Mouse (Mus musculus) B cell, adult 67 days (primary cell): ENCODE results near the gene D630023F18Rik. TPM values are rescaled to one million over a fixed set of nuclear protein-coding genes. Genes with fewer than 3 reads are reported as not detected.

ENCODE experiments used
- total RNA-seq, 2 experiments: library from RNA; stranded (reverse); gene quantifications; 4 replicates each; pipeline ENCODE4 v1.2.4; 2023

The D630023F18Rik gene
- not detected for total RNA-seq

GRCm38 (mm10) chr1:65122574-65123372, at the start of gene D630023F18Rik:
D630023F18Rik (minus strand) TSS chr1:65123214.

DNA sequence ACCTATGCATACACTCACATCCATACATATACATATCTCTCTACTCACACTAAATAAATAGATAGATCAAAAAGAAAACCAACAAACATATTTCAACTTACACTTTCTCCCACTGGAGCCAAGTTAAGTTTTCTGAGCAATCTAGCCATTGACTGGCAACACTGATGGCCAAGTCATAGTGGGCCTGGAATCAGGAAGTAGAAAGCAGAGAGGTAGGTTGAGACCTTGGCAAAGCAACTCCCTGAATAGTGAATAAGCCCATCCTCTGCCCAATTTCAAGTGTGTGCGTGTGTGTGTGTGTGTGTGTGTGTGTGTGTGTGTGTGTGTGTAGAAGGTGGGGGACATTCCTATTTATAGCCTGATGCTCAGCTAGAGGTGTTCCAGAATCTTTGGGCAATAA, 3.6 kb downstream of the D630023F18Rik start, which contains the start of gene Gm28845:
Gm28845 (minus strand) TSS at position 121 of the 400 bp plus-strand sequence.

DNA sequence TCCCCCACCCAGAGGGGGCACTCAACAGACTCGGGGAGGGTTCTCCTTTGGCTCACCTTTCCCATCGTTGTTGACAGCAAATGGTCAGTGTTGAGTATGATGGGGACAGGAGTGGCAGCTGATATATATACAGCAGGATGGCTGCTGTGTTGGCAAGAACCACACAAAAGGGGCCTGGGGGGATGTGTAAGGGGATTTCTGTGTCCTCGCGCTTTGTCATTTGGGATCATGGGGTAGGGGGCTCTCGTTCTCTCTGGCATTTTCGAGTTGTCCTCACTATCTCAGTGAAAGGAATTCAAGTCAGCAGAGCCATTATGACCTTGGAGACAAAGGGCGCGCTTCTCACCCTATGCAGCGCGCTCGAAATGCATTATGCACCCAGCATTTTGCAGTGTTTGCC, 19.7 kb downstream of the D630023F18Rik start, which contains the start of gene Cryga:
Cryga (minus strand) TSS at position 101 of the 400 bp plus-strand sequence.

DNA sequence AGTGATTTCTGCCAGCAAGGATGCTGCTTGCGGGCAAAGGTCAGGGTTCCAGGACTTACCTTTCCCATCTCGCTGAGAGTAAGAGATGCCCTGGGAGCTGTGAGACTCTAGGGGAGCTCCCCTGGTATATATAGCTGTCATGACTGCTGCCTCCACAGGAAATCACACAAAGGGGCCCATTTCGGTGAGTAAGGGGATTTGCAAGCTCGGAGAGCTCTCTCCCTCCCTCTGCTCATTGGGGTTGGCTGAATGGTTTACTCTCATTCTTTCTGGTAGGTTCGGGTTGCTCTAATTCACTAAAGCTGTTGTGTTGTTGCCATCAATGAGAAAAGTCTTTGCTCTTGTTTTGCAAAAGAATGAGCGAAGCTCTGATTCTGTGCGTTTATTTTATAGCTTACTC, 40.8 kb downstream of the D630023F18Rik start, which contains the start of gene Crygb:
Crygb (minus strand) TSS at position 101 of the 400 bp plus-strand sequence.

DNA sequence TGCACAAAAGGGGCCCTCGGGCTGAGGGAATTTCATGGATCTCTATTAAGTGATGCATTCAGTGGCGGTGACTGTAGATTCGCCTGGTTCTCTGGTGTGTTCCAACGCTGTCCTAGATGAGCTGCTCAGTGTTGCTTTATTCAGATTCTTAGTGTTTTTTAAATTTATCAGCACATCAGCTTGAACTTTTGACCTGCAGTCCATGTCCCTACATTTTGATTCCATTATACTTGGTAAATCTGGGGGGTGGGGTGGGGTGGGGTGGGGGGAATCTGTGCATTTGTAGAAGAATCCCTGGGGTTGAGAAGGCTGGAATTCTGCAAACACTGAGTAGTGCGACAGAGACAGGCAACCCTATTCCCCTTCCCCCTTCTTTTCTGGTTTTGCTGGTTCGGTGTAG, 49.4 kb downstream of the D630023F18Rik start, which contains the start of gene Crygc:
Crygc (minus strand) TSS at position 101 of the 400 bp plus-strand sequence.

DNA sequence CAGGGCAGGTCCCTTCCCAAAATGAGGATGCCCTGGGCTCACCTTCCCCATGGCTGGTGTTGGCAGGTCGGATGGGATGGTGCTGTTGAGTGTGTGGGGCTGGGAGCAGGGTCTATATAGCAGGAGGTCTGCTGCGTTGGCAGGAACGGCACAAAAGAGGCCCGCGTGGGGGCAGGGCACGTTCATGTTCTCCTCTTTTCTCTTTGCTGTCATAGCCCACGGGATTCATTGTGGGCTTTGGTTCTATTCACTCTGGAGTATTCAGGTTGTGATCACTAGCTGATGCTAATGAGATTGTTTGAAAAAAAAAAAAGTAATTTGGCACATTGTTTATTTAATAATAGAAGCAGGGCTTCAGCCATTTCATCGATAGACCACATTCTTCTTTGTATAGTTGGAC, 59.7 kb downstream of the D630023F18Rik start, which contains the start of gene Crygd:
Crygd (minus strand) TSS at position 101 of the 400 bp plus-strand sequence.

Other genes starting within 250 kb of the D630023F18Rik start
- 100 to 1,000 TPM in 1 of 2 experiments, 10 to 100 TPM in 1; 96.6 to 102 TPM for gene Plekhm3, start 166.4 kb downstream of the D630023F18Rik start, total RNA-seq
- not detected for gene Akr1cl, start 90.5 kb downstream of the D630023F18Rik start, total RNA-seq
- gene Cryge, start 72.1 kb downstream of the D630023F18Rik start, total RNA-seq: not detected
- not detected for gene Crygd, start 59.8 kb downstream of the D630023F18Rik start, total RNA-seq
- not detected for gene Crygc, start 49.5 kb downstream of the D630023F18Rik start, total RNA-seq
- not detected for gene Crygb, start 40.9 kb downstream of the D630023F18Rik start, total RNA-seq
- gene Cryga, start 19.8 kb downstream of the D630023F18Rik start, total RNA-seq: not detected
- gene Gm28845, start 3.7 kb downstream of the D630023F18Rik start, total RNA-seq: not detected
- 1 to 10 TPM; 6.7 to 7.2 TPM for gene Idh1, start 63.3 kb upstream of the D630023F18Rik start, total RNA-seq
- gene Pikfyve, start 63.5 kb upstream of the D630023F18Rik start, total RNA-seq: 10 to 100 TPM; 60.4 to 66.7 TPM
- gene Pth2r, start 158.8 kb upstream of the D630023F18Rik start, total RNA-seq: not detected